Mouse (Mus musculus) embryonic facial prominence, embryonic 14.5 days (tissue): ENCODE measurements at regions not wholly inside any gene's neighbourhood (a gene's known extent, or its start where the extent isn't known, plus 50 kb on each side); places are given as distances from the start of the nearest gene placed in this dataset.
A peak's percentile ranks its signal among the peaks of the same experiment; 100 is the strongest.

Experiments used
- ATAC-seq: fragments of 200-750 bp; cut with Nextera tagmentation; 2 replicates; pipeline ENCODE4 v1.8.0; 2017; ENCODE audit warnings: low read depth, moderate number of reproducible peaks, moderate TSS enrichment
- DNase-seq: peaks from one replicate; pipeline ENCODE4 v3.0.0-alpha.2; 2015; ENCODE audit warnings: low spot score
- H3K27ac ChIP-seq: fragments of 300-500 bp; sonication (generic); replicated peaks from 2 replicates; pipeline ENCODE4 v1.5.1; 2014; ENCODE audit warnings: low read depth, mild to moderate bottlenecking, low read length, moderate library complexity
- H3K27me3 ChIP-seq: fragments of 300-500 bp; sonication (generic); replicated peaks from 2 replicates; pipeline ENCODE4 v1.6.1; 2014; ENCODE audit warnings: low read length; ENCODE audit not compliant: control insufficient read depth, insufficient read depth
- H3K36me3 ChIP-seq: fragments of 300-500 bp; sonication (generic); 2 replicates; pipeline ENCODE4 v1.6.1; 2014; ENCODE audit warnings: low read length, mixed read lengths; ENCODE audit not compliant: control insufficient read depth, insufficient read depth
- H3K4me1 ChIP-seq: fragments of 300-500 bp; sonication (generic); 2 replicates; pipeline ENCODE4 v1.6.1; 2014; ENCODE audit warnings: antibody characterized with exemption, low read length; ENCODE audit not compliant: control insufficient read depth, insufficient read depth
- H3K4me2 ChIP-seq: fragments of 300-500 bp; sonication (generic); 2 replicates; pipeline ENCODE4 v1.6.1; 2014; ENCODE audit warnings: low read depth, mild to moderate bottlenecking, low read length, moderate library complexity, mixed read lengths
- H3K4me3 ChIP-seq: fragments of 300-500 bp; sonication (generic); 2 replicates; pipeline ENCODE4 v1.5.1; 2014; ENCODE audit warnings: low read depth, mild to moderate bottlenecking, low read length
- H3K9ac ChIP-seq: fragments of 300-500 bp; sonication (generic); 2 replicates; pipeline ENCODE4 v1.6.1; 2014; ENCODE audit warnings: low read depth, mild to moderate bottlenecking, low read length, moderate library complexity, mixed read lengths
- H3K9me3 ChIP-seq: fragments of 300-500 bp; sonication (generic); 2 replicates; pipeline ENCODE4 v1.6.1; 2016; ENCODE audit warnings: low read length; ENCODE audit not compliant: control insufficient read depth
- WGBS: fragments of 180-500 bp; shearing (Covaris S2); extraction: QIAGEN DNeasy Blood & Tissue Kit; methylation state at CpG from one replicate; pipeline ENCODE4 v1.1.7; 2014; 5-methylcytosine and 5-hydroxymethylcytosine counted together

GRCm38 (mm10) chr2:124764186-124764910 lies 303.6 kb upstream of the Slc24a5 start:
- Histone ChIP-seq H3K4me1 (no peaks in the 10 kb centered on the region), H3K9me3 (no peaks in the 10 kb centered on the region), H3K4me2 (no peak overlapping the region), H3K9ac (no peak overlapping the region), H3K27me3 (no peaks in the 10 kb centered on the region), H3K36me3 (no peaks in the 10 kb centered on the region), H3K4me3 (no peak overlapping the region), H3K27ac (no peak overlapping the region)
- DNase-seq (peak; percentile 13), ATAC-seq (no peak)
- WGBS, result 54% methylated on average over 10 of the region's 10 CpGs

GRCm38 (mm10) chr2:124769267-124769967 lies 298.5 kb upstream of the Slc24a5 start:
- H3K36me3 ChIP-seq, result no peaks in the 10 kb centered on the region

DNA sequence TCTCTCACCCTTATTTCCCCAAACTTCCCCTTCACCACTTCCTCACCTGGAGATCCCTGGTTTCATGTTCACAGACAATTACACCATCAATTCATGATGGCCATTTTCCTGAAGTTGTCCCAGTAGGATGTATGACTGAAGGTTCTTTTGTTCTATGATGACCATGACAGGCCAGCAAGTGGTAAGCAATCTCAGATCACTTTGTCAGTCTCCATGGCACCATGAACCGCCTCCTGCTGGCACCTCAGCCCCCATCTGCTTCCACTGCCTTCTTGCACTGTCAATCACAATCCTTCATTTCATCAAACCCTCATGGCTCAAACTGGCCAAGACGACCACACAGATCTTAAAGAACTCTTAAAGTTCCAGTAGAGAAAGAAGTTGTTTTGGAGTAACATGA lies 297.9 kb upstream of the Slc24a5 start:
- Histone ChIP-seq H3K9me3 (no peaks in the 10 kb centered on the region), H3K27me3 (no peaks in the 10 kb centered on the region), H3K36me3 (no peaks in the 10 kb centered on the region), H3K4me1 (peaks cover 7% of the 10 kb centered on the region; the same call in 1 of the 2 replicates), H3K27ac (no peak overlapping the region), H3K4me3 (no peak overlapping the region), H3K9ac (no peak overlapping the region), H3K4me2 (no peak overlapping the region)
- no peak for ATAC-seq
- DNase-seq, result no peak
- WGBS, result 78% methylated on average over 2 of the region's 2 CpGs

More at GRCm38 (mm10) chr2:124769267-124769967, 298.5 kb upstream of the Slc24a5 start:
- peaks cover 7% of the 10 kb centered on the region; the same call in 1 of the 2 replicates for H3K4me1 ChIP-seq
- H3K4me3 ChIP-seq, result no peak overlapping the region
- ATAC-seq, result no peak
- no peaks in the 10 kb centered on the region for H3K9me3 ChIP-seq
- no peak overlapping the region for H3K27ac ChIP-seq
- H3K9ac ChIP-seq, result no peak overlapping the region
- WGBS, result 86% methylated on average over 6 of the region's 6 CpGs
- H3K4me2 ChIP-seq, result no peak overlapping the region
- no peaks in the 10 kb centered on the region for H3K27me3 ChIP-seq
- no peak for DNase-seq

DNA sequence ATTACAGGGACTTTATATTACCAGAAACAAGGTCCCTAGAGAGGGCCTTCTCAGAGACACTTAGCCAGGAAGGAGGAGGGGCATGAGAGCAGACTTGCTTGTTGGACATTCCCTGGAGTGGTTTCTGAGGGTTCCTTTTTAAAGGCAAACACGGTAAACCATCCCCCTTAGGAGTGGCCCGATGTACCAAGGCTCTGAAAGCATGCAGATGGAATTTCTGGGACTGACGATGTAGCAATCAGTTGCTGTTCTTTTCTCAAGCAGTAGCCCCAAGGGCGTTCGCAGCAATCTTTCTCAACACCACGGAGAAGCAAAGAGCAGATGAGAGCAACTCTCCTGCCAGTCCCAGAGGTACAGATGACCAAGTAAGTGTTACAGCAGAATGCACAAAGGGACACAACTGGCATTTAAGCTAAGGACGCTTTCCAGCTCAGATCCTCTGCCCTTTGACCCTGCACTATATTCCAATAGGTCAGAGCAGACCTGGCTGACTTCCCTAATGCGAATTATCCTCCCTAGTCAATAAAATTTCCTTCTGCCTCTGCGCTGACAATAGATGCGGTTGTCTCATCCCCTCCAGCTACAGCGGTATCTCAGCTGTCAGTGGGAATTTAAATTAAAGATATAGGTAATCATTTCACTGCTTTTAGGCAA lies 295.7 kb upstream of the Slc24a5 start:
- H3K27me3 ChIP-seq, result no peaks in the 10 kb centered on the region
- DNase-seq (peak; percentile 53), ATAC-seq (no peak)
- no peak overlapping the region for H3K27ac ChIP-seq
- peaks cover 7% of the 10 kb centered on the region; the same call in 1 of the 2 replicates for H3K4me1 ChIP-seq
- no peak overlapping the region for H3K9ac ChIP-seq
- no peak overlapping the region for H3K4me3 ChIP-seq
- H3K4me2 ChIP-seq, result no peak overlapping the region
- 24% methylated on average over 11 of the region's 11 CpGs for WGBS
- H3K9me3 ChIP-seq, result no peaks in the 10 kb centered on the region
- H3K36me3 ChIP-seq, result no peaks in the 10 kb centered on the region

GRCm38 (mm10) chr2:124775737-124776136 lies 292.2 kb upstream of the Slc24a5 start:
- H3K27me3 ChIP-seq, result no peaks in the 10 kb centered on the region
- no peak for ATAC-seq
- no peak overlapping the region for H3K9ac ChIP-seq
- H3K27ac ChIP-seq, result no peak overlapping the region
- 61% methylated on average over 3 of the region's 3 CpGs for WGBS
- DNase-seq, result no peak
- no peak overlapping the region for H3K4me3 ChIP-seq
- H3K9me3 ChIP-seq, result no peaks in the 10 kb centered on the region
- H3K4me1 ChIP-seq, result peaks cover 7% of the 10 kb centered on the region; the same call in 1 of the 2 replicates
- H3K4me2 ChIP-seq, result no peak overlapping the region
- H3K36me3 ChIP-seq, result no peaks in the 10 kb centered on the region

DNA sequence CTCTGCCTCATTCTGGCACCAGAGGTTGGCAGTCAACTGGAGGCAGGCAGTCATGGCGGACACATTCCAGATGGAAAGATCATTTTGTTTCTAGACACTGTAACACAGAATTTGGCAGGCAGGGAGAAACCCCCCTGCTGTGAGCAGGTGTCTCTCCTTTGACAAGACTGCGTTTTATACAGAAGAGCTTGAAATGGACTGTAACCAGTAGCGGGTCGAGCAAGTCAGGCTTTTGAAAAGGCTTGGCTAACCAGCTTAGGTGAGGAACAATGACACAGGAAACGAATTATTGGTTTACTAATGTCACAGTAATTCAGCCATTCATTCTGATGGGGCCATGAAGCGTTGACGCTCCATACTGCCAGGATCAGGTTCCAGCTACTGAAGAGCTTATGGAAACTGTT lies 275.3 kb upstream of the Slc24a5 start:
- Histone ChIP-seq H3K27ac (no peak overlapping the region), H3K4me3 (no peak overlapping the region), H3K4me1 (no peaks in the 10 kb centered on the region), H3K9ac (no peak overlapping the region), H3K36me3 (no peaks in the 10 kb centered on the region), H3K27me3 (no peaks in the 10 kb centered on the region), H3K4me2 (no peak overlapping the region), H3K9me3 (no peaks in the 10 kb centered on the region)
- DNase-seq (peak; percentile 42), ATAC-seq (peak; percentile 55; the same call in 1 of the 2 replicates)
- WGBS, result 61% methylated on average over 7 of the region's 7 CpGs

GRCm38 (mm10) chr2:124811709-124812108 lies 256.2 kb upstream of the Slc24a5 start:
- H3K36me3 ChIP-seq, result no peaks in the 10 kb centered on the region
- no peak overlapping the region for H3K9ac ChIP-seq

DNA sequence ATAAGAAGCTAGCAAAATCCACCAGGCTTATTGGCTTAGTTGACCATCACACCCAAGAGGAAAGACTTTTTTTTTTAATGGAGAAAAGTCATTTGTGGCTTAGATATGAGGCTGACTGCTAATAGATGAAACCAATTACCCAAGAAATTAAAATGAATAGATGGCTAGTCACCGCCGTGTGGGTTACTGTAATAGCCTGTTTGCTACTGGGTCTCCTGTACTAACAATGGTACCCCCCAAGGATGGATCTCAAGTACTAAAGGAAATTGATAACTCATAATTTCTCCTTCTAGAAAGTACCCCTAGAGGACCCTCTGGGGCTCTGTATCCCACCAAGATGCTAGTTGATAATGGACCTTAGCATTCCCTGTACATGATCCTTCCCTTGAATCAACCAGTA lies 251.1 kb upstream of the Slc24a5 start:
- H3K9ac ChIP-seq, result no peak overlapping the region
- H3K9me3 ChIP-seq, result no peaks in the 10 kb centered on the region
- 81% methylated on average over 2 of the region's 2 CpGs for WGBS
- DNase-seq, result no peak
- no peak overlapping the region for H3K27ac ChIP-seq
- H3K4me3 ChIP-seq, result no peak overlapping the region
- no peak for ATAC-seq
- H3K4me1 ChIP-seq, result no peaks in the 10 kb centered on the region
- H3K36me3 ChIP-seq, result no peaks in the 10 kb centered on the region
- no peaks in the 10 kb centered on the region for H3K27me3 ChIP-seq
- no peak overlapping the region for H3K4me2 ChIP-seq

More at GRCm38 (mm10) chr2:124811709-124812108, 256.2 kb upstream of the Slc24a5 start:
- H3K9me3 ChIP-seq, result no peaks in the 10 kb centered on the region
- no peak for ATAC-seq
- no peak overlapping the region for H3K4me3 ChIP-seq
- H3K4me2 ChIP-seq, result no peak overlapping the region
- no peaks in the 10 kb centered on the region for H3K27me3 ChIP-seq
- no peak overlapping the region for H3K27ac ChIP-seq
- 75% methylated on average over 8 of the region's 8 CpGs for WGBS
- H3K4me1 ChIP-seq, result no peaks in the 10 kb centered on the region
- DNase-seq, result no peak
